Mouse (Mus musculus): ENCODE measurements around the gene Krtap11-1. TPM values are rescaled to one million over a fixed set of nuclear protein-coding genes. Genes with fewer than 3 reads are reported as not detected.

Krtap11-1 gene
- total RNA-seq, 2 experiments from 2014 or later, result not detected

DNA sequence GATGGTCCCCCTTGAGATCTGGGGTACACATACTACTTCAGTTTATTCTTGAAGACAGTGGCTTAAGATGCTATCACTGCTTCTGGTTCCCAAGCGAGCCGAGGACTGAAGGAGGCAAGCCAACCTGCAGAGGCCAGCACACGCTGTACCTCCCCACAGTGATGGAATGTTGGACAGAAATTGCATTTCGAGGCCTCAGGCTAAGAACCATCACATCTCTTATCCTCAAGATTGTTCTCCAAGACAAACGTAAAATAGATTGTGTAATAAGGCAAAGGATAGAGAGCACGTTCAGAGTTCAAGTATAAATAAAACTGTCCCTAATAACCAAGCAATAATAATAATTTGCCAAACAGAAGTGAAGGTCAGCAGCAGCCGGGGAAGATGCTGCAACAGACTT lies 2.8 kb downstream of the Krtap11-1 start:
- intact Hi-C loops (cut with DNase I), result no loop called here
- no peak for TF ChIP-seq CTCF (IDR thresholded peaks at IDR 0.05)
- DNase-seq (ENCODE audit: extremely low spot score in 1 of 2, low spot score in 2 of 2), result no peak
- Histone ChIP-seq H3K27ac (no peak overlapping the region), H3K4me3 (no peak overlapping the region)

DNA sequence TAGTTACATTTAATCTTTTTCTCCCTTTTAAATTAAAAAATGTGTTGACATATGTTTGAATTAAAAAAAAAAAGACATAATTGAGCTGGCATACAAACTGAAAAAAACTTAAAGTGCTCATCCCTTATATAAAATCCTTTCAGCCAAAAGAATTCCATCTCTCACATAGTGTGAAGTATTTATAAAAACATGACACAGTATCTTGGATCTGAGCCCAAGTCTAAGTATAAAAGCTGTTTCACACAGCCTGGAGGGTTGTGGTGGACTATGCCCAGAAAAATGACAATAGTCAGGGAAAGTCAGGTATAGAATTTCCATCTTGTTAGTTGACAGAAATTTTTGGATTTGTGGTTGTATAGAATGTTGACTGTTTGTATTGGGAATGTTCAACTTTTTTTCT lies 20.7 kb downstream of the Krtap11-1 start:
- DNase-seq (ENCODE audit: extremely low spot score in 1 of 2, low spot score in 2 of 2), result no peak
- no peak overlapping the region for H3K27ac ChIP-seq
- intact Hi-C loops (cut with DNase I), result no loop called here
- TF ChIP-seq CTCF (IDR thresholded peaks at IDR 0.05), result no peak
- H3K4me3 ChIP-seq, result no peak overlapping the region

DNA sequence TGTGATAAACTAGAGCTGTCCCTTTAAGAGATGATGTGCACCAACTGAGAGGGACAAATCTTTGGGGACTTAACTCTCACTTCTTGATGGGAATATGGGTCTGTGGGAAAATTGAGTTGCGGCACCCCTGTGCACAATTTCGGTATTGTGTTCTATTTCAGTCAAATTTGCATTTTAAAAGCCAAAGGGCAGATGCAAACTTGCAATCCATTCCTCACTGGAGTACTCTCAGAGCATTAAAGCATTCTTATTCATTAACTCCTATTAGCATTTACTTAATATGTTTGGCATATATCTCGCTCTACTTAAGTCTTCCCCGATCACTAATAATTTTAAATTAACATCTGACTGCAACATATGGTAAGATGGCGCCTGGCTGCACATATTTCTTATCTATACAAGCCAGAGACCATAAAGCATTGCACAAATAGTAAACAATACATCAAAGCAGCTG lies 32.9 kb downstream of the Krtap11-1 start:
- TF ChIP-seq CTCF (IDR thresholded peaks at IDR 0.05), result no peak
- DNase-seq (ENCODE audit: extremely low spot score in 1 of 2, low spot score in 2 of 2), result no peak
- H3K27ac ChIP-seq, result no peak overlapping the region
- intact Hi-C loops (cut with DNase I), result no loop called here
- no peak overlapping the region for H3K4me3 ChIP-seq

DNA sequence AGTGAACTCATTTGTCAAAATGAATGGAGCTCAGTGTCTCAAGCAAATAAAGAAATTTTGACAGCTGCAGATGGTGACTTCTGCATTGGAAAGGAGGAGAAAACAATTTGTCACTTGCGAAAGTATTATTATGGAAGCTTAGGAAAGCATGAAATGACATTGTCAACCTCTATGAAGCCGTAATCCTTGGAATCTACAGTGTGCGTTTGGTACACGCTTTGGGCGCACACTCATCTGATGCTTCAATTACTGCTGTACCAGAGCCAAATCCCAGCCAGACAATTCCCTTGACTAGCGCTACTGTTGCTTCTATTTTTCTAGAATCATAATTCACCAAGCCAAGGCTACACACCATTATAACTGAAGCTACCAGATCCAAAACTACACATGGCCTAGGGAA lies 33.6 kb downstream of the Krtap11-1 start:
- H3K4me3 ChIP-seq, result no peak overlapping the region
- no peak for TF ChIP-seq CTCF (IDR thresholded peaks at IDR 0.05)
- no peak for DNase-seq (ENCODE audit: extremely low spot score in 1 of 2, low spot score in 2 of 2)
- H3K27ac ChIP-seq, result no peak overlapping the region
- intact Hi-C loops (cut with DNase I), result no loop called here

DNA sequence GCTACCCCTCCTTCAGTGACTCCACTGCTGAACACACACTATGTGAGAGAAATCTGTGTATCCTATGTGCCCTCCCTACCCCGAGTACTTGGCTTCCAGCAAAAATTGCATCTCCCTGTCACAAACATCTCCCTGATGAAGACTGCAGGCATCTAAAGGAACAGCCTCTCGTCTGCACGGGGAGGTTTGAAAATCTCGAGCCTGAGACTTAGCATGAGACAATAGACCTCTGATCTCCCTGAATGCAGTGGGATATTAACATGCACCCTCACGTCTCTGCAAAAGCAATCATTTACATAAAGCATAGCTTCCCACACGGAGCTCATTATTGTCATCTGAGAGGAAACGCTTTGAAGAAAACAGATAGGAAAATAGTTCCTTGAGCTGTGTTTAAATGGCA lies 40.4 kb downstream of the Krtap11-1 start:
- intact Hi-C loops (cut with DNase I), result loop anchor here (5.0 kb wide), 3 partner anchors 57 to 232 kb away; no protein-coding TSS in a partner anchor
- Histone ChIP-seq H3K4me3 (no peak overlapping the region), H3K27ac (no peak overlapping the region)
- no peak for TF ChIP-seq CTCF (IDR thresholded peaks at IDR 0.05)
- DNase-seq (ENCODE audit: extremely low spot score in 1 of 2, low spot score in 2 of 2), result no peak

DNA sequence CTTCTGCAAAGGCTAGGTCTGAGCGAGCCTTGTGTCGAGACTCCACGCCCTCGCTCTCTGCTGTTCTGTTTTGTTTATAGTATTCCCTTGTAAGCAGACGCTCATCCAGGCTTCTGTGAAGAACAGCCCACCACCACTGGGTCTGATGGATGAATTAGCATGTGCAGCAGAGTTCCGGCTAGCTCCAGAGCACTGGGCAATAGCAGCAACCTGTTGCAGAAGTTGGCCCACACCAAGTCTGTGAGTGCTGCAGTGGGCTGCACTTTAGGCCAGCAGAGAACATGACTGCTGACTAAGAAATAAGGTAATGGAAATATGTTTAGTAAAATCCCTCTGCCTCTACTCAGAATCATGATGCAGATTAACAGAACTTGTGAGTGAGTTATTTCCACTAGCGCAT lies 41.1 kb downstream of the Krtap11-1 start:
- intact Hi-C loops (cut with DNase I), result loop anchor here (5.0 kb wide), 3 partner anchors 57 to 232 kb away; no protein-coding TSS in a partner anchor
- no peak for TF ChIP-seq CTCF (IDR thresholded peaks at IDR 0.05)
- no peak overlapping the region for H3K4me3 ChIP-seq
- no peak overlapping the region for H3K27ac ChIP-seq
- DNase-seq (ENCODE audit: extremely low spot score in 1 of 2, low spot score in 2 of 2), result no peak

DNA sequence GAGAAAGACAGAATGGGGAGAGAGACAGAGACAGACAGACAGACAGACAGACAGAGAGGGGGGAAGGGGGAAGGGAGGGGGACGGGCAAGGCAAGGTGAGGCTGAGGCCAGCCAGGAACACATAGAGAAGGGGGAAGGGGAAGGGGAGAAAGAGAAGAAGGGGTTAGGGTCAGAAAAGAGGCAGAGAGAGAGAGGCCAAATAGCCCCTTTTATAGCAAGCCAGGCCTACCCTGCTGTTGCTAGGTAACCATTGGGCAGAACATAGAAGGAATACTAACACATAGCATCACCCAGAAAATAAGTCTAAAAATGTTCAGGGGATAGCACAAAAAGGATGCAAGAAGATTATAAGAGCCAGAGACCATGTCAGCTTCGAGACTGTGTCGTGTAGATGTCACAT lies 42.6 kb downstream of the Krtap11-1 start:
- TF ChIP-seq CTCF (IDR thresholded peaks at IDR 0.05), result no peak
- DNase-seq (ENCODE audit: extremely low spot score in 1 of 2, low spot score in 2 of 2), result no peak
- Histone ChIP-seq H3K4me3 (no peak overlapping the region), H3K27ac (no peak overlapping the region)
- intact Hi-C loops (cut with DNase I), result no loop called here

DNA sequence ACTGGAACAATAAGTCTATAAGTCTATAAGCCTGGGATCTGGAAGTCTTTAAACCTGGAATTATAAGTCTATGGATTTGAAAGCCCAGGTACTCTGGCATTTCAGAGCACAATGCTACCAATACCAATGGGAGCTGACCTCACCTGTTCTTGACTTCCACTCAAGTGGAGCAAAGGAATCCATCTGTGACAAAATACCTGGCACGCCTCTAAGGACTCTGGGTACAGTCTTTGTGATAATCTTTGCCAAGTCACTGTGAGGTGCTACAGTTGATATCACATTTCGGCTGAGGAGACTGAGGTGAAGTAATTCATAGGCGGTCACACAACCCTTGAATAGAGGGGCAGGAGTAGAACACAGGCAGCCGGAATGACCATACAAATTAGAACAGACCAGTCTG lies 50.0 kb downstream of the Krtap11-1 start:
- no peak for DNase-seq (ENCODE audit: extremely low spot score in 1 of 2, low spot score in 2 of 2)
- intact Hi-C loops (cut with DNase I), result no loop called here
- no peak for TF ChIP-seq CTCF (IDR thresholded peaks at IDR 0.05)
- Histone ChIP-seq H3K27ac (no peak overlapping the region), H3K4me3 (no peak overlapping the region)

DNA sequence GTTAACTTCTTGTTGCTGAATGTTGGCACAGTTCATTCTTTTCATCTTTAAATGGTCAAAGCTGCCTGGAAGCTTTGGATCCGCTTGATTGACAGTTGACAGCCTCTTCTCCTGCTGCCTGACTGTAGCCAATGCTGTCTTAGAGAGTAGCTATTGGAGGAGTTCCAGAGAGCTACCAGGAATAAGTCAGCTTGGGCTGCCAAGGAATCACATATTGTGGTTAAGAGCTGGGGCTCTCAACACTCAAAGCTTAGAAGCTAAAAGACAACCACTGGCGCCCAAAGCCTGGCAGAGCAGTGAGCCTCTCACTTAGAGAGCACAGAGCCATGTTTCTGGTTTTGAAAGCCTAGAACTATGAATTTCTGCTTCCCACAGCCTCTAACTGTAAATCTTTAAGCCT lies 50.4 kb downstream of the Krtap11-1 start:
- H3K27ac ChIP-seq, result no peak overlapping the region
- DNase-seq (ENCODE audit: extremely low spot score in 1 of 2, low spot score in 2 of 2), result no peak
- intact Hi-C loops (cut with DNase I), result no loop called here
- no peak overlapping the region for H3K4me3 ChIP-seq
- TF ChIP-seq CTCF (IDR thresholded peaks at IDR 0.05), result no peak

Other genes starting within 250 kb of the Krtap11-1 start
- gene Krtap21-1, start 167.3 kb downstream of the Krtap11-1 start, total RNA-seq (2021), result not detected
- not detected for gene Krtap6-2, start 151.1 kb downstream of the Krtap11-1 start, total RNA-seq (2021)
- gene Krtap8-1, start 83.2 kb downstream of the Krtap11-1 start, total RNA-seq (2021), result not detected
- not detected for gene Krtap7-1, start 62.9 kb downstream of the Krtap11-1 start, total RNA-seq (2021)

Measured in left cerebral cortex, adult 2 months (tissue).